Mouse (Mus musculus) CH12F3 (cell line): ENCODE measurements around the gene Fam240a.

Source experiments
- in situ Hi-C: fragments of 300-500 bp; cut with MboI; formaldehyde crosslinking; loops from 2 replicates; pipeline ENCODE4 v1.14.3; 2020; ENCODE audit warnings: low sequenced_read_pairs

Fam240a gene

GRCm38 (mm10) chr9:110916786-110917185, at the start of gene Fam240a:
TSS of gene Fam240a (minus strand) at chr9:110916861.
- in situ Hi-C loops, result no loop called here

- in situ Hi-C loops, result no loop called here
These were observed 49.2 kb upstream of the Fam240a start for GRCm38 (mm10) chr9:110965910-110966231.

GRCm38 (mm10) chr9:110965062-110965909, 48.6 kb upstream of the Fam240a start:
- in situ Hi-C loops, result no loop called here

GRCm38 (mm10) chr9:110963566-110964115, 47.0 kb upstream of the Fam240a start:
- in situ Hi-C loops, result no loop called here

- in situ Hi-C loops, result no loop called here
These were observed 44.7 kb upstream of the Fam240a start for GRCm38 (mm10) chr9:110961386-110961785.

GRCm38 (mm10) chr9:110960230-110961149, 43.8 kb upstream of the Fam240a start:
- in situ Hi-C loops, result no loop called here

GRCm38 (mm10) chr9:110959669-110960068, 43.0 kb upstream of the Fam240a start:
- in situ Hi-C loops, result no loop called here

GRCm38 (mm10) chr9:110955962-110956361, 39.3 kb upstream of the Fam240a start:
- in situ Hi-C loops, result no loop called here

- in situ Hi-C loops, result no loop called here
These were observed 38.2 kb upstream of the Fam240a start for GRCm38 (mm10) chr9:110954681-110955445.

GRCm38 (mm10) chr9:110953550-110954461, 37.1 kb upstream of the Fam240a start:
- in situ Hi-C loops, result no loop called here

GRCm38 (mm10) chr9:110952931-110953549, 36.4 kb upstream of the Fam240a start:
- in situ Hi-C loops, result no loop called here

- in situ Hi-C loops, result no loop called here
These were observed 35.7 kb upstream of the Fam240a start for GRCm38 (mm10) chr9:110952398-110952797.

- in situ Hi-C loops, result no loop called here
These were observed 35.2 kb upstream of the Fam240a start for GRCm38 (mm10) chr9:110951866-110952265.

GRCm38 (mm10) chr9:110951397-110951796, 34.7 kb upstream of the Fam240a start, which contains the start of gene Lrrc2:
TSS of gene Lrrc2 (plus strand) at chr9:110951545.
- in situ Hi-C loops, result no loop called here

GRCm38 (mm10) chr9:110950109-110950508, 33.4 kb upstream of the Fam240a start:
- in situ Hi-C loops, result no loop called here

GRCm38 (mm10) chr9:110948813-110949310, 32.2 kb upstream of the Fam240a start:
- in situ Hi-C loops, result no loop called here

GRCm38 (mm10) chr9:110947900-110948299, 31.2 kb upstream of the Fam240a start:
- in situ Hi-C loops, result no loop called here

- in situ Hi-C loops, result no loop called here
These were observed 30.6 kb upstream of the Fam240a start for GRCm38 (mm10) chr9:110947261-110947661.

- in situ Hi-C loops, result no loop called here
These were observed 29.9 kb upstream of the Fam240a start for GRCm38 (mm10) chr9:110946548-110947044.
